Mouse (Mus musculus) cerebellum, postnatal 14 days (tissue): ENCODE measurements around the gene Chrna9.

Source experiments
- DNase-seq, 2 experiments: peaks; one replicate each; pipeline ENCODE4 v3.0.0; 2021; ENCODE audit warnings: mixed read lengths in 2 of 2

The Chrna9 gene

GRCm38 (mm10) chr5:66026796-66027195, 92.1 kb downstream of the Chrna9 start:
- DNase-seq = no peak
